Mouse (Mus musculus): ENCODE measurements around the gene Zfyve19.

Zfyve19 gene

DNA sequence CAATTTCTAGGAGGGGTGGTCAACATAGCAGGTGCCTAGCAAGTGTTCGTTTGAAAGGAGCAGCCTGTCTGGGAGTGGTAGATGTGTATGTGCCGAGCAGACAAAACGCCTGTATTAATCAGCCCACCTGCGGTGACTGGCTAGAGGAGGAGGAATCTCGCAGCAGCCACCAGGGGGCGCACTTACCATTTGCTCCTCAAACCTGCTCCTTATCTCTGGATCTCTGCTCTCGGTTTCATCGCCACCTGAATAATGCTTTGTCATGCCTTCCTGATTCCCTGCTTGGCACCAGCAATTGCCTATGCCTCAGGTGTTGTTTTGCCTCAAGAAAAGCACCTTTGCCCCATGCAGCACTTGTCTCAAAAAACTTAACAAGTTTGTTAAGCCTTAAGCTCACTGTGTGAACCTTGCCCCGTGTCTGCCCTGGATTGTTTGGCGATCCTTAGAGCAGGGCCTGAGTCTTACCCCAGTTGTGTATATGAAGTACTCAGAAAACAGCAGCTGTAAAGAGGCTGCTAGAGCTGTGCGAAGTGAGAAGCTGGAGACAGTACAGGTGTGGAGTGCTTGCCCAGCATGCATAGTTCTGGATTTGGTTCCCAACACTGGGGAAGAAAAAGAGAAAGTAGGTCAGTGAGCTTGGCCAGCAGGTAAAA is 42.5 kb downstream of the Zfyve19 start:
- DNase-seq (ENCODE audit: low read depth in 2 of 2, low spot score in 2 of 2), result peak; percentile 76 to 85

DNA sequence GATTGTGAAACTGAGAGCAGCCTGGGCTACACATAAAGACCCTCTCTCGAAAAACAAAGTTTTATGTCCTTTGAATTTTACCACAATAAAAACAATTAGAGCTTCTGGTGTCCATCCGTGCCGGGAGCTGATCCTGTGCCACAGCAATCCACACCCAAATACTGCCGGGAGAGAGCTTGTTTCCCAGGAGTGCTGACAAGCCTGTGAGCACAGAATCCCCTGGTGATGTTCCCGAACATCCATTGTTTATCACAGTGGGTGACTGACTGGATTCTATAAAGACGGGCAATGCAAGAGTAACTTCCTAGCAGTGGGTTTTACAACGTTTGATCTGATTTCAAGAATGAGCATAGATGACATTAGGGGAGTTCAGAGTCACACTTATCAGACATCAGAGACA is 46.6 kb downstream of the Zfyve19 start:
- no peak for DNase-seq (ENCODE audit: low read depth in 2 of 2, low spot score in 2 of 2)

DNA sequence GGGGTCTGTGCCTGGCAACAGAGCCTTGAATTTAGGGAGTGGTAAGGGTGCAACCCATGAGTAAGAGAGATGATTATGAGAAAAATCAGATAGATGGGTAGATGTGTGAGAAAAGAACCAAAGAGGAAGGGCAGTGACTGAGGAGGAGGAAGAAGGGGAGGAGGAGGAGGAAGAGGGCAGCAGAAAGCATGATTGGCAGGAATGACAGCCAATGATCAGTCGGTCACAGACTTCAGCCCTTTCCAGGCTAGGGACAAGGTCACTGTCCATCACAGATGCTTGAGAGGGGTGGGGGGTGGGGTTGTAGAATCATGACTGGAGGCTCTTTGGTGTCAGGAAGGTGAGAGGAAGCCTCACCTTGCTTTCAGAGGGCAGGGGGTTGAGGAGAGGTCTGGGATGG is 52.1 kb downstream of the Zfyve19 start:
- no peak for DNase-seq (ENCODE audit: low read depth in 2 of 2, low spot score in 2 of 2)

DNA sequence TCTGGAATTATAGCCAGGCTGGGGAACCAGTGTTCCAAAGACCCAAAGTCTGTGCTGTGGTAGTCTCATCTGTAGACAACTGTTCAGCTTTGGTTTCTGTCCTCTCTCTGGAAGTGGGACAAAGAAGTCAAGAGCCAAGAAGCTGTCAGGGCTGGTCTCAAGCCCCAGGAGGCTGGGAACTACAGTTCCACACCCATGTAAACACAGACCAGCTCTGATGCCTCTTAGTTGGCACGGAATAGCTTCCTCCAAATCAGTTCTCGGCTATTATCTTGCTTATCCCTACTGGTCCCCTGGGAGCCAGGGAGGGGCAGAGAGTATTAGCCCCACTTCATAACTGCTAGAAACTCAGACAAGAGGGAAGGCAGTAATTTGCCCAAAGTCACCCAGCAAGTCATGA is 52.9 kb downstream of the Zfyve19 start:
- DNase-seq (ENCODE audit: low read depth in 2 of 2, low spot score in 2 of 2), result no peak

DNA sequence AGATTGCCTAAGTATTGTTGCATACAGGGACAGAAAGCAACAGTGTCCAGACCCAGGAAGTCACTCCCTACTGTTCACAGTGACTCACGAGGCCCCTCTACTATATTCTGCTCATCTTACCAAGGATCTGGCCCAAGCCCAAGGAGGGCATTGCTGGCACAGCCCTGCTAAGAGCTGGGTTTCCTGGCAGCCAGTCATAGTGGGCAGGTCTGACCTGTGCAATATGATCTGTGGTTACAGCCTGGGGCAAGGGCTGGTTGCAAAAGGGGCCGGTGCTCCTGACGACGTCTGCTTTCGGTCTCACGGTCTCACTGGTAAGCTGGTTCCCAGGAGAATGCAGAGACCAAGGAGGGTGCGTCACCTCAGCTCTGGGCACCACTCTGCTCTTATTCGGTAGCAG is 54.6 kb downstream of the Zfyve19 start:
- no peak for DNase-seq (ENCODE audit: low read depth in 2 of 2, low spot score in 2 of 2)

DNA sequence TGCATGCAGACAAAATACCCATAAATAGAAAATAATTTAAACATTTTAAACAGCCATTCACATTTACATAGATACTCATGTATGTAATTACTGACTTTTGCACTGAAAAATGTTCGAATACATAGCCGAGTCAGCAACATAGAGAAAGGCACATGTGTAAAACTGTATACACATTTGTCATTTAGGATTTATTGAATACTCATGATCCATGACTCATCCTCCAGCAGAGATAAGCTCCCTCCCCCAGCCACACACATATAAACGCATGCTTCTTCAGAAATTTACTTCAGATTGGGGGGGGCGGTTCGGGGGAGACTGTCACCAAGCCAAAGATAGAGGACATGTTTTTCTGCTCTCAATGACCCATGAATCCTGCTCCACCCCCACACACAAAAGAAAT is 55.4 kb downstream of the Zfyve19 start:
- no peak for DNase-seq (ENCODE audit: low read depth in 2 of 2, low spot score in 2 of 2)

All from CD8-positive naive resting alpha-beta T cell, adult 2 months (primary cell).